Mouse (Mus musculus) urinary bladder, postnatal 14 days (tissue): ENCODE results near the gene Aqp3.
"Not testable (repeated sequence)": the region's sequence is repeated elsewhere in the genome, so short reads cannot be mapped to it uniquely, and the experiment has no call there.

ENCODE experiments used
- DNase-seq: peaks from one replicate; pipeline ENCODE4 v3.0.0; 2021; ENCODE audit warnings: low spot score

Aqp3 gene

GRCm38 (mm10) chr4:41102901-41103300 lies 4.9 kb upstream of the Aqp3 start:
- DNase-seq, result no peak

DNA sequence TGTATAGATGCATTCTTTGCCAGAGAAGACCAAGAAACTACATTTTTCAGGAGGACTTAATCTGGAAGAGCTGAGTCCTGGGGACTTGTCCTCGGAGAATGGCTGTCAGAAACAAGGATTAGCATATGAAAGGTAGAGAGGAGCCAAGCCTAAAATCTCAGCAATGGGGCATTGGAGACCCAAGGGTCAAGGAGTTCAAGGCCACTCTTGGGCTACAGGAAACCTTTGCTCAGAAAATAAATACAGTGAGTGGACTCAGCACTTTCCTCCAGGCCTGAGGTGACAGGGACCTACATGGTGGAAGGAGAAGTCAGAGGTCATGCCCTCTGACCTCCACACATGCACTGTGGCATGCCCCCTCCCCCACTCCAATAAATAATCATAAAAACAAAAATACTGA lies 3.0 kb upstream of the Aqp3 start:
- DNase-seq, result no peak

DNA sequence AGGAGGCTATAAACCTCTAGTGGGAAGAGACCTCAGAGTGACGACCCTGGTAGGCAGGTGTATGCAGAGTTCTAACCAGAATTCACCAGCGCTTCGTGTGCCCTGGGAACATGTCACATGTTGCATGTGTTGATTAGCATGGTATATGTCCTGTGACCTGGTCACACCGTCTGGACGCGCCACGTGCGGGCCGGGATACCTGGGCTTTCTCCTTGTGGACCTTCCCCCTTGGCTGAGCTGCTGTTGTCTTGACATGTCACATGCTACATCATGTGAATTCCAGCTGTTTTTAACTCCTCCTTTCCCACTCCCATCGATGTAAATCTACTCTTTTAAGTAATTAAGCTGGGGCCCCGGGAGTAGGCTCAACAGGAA lies 581 bp upstream of the Aqp3 start:
- no peak for DNase-seq

- DNase-seq, result no peak
These were observed 602 bp downstream of the Aqp3 start for GRCm38 (mm10) chr4:41097381-41097780.

DNA sequence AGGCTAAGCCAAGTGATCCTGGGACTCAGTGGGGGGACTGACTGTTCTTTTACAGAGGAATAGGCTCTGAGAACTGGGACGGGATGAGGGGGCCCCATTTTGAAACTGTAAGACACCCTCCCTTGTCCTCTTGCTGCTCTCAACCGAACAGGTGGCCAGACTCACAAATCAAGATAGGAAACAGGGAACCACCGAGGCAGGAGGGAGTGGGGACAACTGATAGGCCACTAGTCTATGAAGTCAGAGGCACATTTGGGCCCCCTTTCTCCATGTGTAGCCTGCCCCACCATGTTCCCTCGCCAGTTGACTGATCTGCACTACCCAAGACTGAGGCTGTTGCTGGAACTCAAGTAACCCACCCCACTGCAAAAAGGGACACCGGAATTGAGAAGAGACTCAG lies 1.2 kb downstream of the Aqp3 start:
- no peak for DNase-seq

- DNase-seq, result peak; percentile 67
These were observed 1.8 kb downstream of the Aqp3 start for GRCm38 (mm10) chr4:41096169-41096568.

- peak; percentile 90 for DNase-seq
These were observed 3.6 kb downstream of the Aqp3 start for GRCm38 (mm10) chr4:41094361-41094760.

- no peak for DNase-seq
These were observed 5.0 kb downstream of the Aqp3 start for GRCm38 (mm10) chr4:41092958-41093357.

DNA sequence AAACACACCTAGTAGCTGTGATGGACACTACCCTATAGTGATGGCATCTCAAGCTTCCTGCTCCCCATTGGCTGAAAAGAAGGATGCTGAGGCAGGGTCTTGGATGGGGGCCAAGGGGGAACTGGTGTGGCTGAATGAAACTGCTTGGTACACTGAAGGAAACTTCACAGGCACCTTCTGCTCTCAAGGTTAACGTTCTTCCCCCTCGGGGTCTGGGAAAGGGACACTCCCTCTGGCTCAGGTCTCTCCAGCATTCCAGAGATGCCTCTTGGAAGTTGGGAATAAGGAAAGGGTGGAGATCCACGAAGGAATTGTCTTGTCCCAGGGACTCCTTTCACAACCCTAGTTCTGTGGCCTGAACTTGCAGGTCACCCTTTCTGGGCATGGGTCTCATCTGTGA lies 6.6 kb downstream of the Aqp3 start:
- DNase-seq, result no peak

- DNase-seq, result no peak
These were observed 8.3 kb downstream of the Aqp3 start for GRCm38 (mm10) chr4:41089705-41090104.

DNA sequence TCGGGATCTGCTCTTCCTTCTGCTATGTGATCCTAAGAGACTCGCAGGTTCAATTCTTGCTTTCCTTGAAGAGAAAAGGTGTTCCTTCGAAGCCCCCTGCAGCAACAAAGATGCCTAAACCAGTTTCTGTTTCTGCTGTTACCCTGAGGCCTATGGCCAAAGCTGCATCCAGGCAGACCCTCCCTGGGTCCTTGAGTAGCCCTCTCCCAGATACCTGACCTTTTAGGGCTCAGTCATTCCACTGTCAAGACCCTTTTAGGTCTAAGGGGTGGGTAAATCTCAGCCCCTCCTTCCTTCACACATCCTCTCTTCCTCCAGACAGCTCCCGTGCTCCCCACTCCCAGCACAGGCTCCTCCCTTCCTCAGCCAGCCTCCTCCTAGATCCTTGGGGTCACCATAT lies 8.8 kb downstream of the Aqp3 start:
- no peak for DNase-seq

DNA sequence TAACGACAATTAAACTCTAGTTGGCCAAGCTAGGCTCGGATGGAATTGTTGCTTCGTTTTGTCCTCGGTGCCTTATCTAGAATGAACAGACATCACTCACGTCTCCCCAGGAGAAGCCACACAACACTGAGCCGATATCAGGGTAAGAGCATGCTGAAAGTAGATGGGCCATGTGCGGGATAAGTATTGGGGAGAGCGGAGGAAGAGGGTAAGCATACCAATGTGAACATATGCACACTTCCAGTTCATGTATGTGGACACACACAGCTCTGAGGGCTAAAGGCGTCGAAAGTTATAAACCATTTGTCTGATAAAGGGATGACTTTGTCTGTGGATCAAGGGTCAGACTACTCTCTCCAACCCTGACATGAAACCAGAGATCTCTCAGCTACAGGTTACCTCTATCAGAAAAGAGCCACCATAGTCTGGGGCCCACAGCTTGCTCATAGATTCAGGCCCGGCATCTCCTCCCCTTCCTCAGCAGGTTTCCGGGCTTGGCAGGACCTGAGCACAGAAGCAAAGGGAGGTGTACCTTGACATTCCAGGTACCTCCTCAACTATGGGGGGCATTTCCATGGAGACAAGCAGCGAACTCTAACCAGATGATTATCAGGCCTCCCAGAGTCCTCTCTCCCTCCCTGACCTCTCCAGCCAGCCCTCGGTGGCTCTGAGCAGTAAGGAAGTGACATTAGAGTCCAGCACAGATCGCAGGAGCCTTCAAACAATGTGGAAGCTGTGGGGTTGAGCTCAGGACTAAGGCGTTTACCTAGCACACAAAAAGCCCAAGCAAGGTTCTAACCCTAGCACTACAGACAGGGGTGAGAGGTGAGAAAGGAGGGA lies 10.3 kb downstream of the Aqp3 start:
- no peak for DNase-seq

DNA sequence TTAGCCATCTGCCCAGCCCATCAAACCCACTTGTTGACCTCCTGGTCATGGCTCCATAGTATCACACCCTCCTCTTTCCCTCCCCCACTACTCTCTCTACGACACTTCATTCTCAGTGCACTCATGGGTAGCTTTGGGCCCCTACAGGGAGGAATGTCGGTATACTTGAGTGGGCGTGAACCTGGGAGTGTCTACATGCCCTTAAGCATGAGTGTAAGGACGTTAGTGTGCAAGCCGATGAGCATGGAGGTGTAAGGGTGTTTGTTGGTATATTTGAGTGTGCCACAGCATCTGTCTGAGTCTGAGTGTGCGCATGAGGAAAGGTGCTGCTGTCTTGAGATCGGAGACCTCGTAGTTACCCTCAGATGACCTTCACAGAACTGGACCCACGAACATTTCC lies 11.0 kb downstream of the Aqp3 start:
- DNase-seq, result no peak

DNA sequence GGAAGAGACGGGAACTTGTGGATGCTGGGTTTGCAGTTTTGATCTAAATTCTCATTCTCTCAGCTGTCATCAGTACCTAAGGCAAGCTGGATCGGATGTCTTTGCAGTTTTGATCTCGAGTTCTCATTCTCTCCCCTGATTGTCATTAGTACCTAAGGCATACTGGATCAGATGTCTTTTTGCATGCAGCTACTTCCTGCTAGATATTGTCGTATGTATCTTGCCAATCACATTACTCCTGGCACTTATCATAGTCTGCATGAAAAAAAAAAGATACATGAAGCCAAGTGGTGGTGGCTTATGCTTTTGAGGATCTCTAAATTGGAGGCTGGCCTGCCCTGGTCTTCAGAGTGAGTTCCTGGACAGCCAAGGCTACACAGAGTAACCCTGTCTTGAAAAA lies 13.2 kb downstream of the Aqp3 start:
- DNase-seq, result no peak

- DNase-seq, result not testable (repeated sequence)
These were observed 15.2 kb downstream of the Aqp3 start for GRCm38 (mm10) chr4:41082803-41083202.

- DNase-seq, result no peak
These were observed 16.2 kb downstream of the Aqp3 start for GRCm38 (mm10) chr4:41081733-41082132.

GRCm38 (mm10) chr4:41078726-41079125 lies 19.3 kb downstream of the Aqp3 start:
- peak; percentile 67 for DNase-seq

DNA sequence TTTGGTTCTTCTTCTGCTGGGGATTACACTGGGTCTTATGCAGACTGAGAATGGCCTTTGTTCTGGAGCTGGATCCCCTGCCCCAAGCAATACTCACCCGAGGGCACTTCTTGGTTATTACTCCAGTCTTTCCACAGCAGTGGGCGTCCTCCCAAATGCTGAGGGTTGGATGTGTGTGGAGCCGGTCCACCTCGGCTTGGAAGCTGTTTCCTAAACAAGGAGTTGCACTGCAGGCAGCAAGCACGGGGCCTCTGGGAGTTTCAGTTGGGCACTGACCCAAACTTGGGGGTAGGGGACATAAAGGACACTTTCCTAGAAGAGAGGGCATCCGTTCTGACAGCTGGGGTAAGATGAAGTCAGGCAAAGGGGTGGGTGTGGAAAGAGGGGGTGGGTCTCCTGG lies 23.5 kb downstream of the Aqp3 start:
- DNase-seq, result no peak

GRCm38 (mm10) chr4:41073008-41073817 lies 24.8 kb downstream of the Aqp3 start:
- DNase-seq, result peak; percentile 58

- no peak for DNase-seq
These were observed 26.2 kb downstream of the Aqp3 start for GRCm38 (mm10) chr4:41071500-41072429.

DNA sequence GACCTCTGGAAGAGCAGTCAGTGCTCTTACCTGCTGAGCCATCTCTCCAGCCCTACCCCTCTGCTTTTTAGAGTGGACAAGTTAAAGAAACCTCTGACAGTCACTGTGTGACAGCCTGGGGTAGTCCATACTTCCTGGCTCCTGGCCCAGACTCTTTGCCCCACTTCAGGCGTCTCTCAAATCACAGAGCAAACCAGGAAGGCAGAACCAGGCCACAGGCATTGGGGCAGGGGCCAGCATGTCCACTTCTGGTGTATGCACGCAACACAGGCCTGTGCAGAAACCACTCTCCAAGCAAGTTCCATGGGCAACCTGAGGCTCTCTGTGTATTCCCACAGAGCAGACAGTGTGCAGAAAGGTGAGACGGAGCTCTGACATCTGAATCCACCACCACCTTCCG lies 32.8 kb downstream of the Aqp3 start:
- peak; percentile 71 for DNase-seq
